Mouse (Mus musculus) E14TG2a.4 (cell line): ENCODE data around the gene Itga2b.

Experiments
- CTCF ChIP-seq: conservative IDR thresholded peaks from 2 replicates; pipeline ENCODE4 v1.5.1; 2014; ENCODE audit warnings: low read length
- NANOG ChIP-seq: IDR thresholded peaks from 2 replicates; pipeline ENCODE4 v1.6.1; 2014; ENCODE audit warnings: borderline replicate concordance, low read length, mixed read lengths
- POU5F1 ChIP-seq: IDR thresholded peaks from 2 replicates; pipeline ENCODE4 v1.6.1; 2014; ENCODE audit warnings: low read length, borderline replicate concordance

DNA sequence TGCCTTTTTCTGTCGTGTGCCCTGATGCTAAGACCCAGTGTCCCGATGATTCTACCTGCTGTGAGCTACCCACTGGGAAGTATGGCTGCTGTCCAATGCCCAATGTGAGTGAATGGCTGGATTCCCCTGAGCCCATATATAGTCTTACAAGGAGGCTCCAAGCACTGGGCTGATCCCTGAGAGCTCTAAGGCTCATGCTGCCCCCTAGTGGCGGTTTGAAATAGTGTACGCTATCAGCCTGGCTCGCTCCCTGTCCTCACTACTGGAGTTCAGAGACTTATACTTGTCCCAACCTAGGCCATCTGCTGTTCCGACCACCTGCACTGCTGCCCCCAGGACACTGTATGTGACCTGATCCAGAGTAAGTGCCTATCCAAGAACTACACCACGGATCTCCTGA, 35.5 kb downstream of the Itga2b start:
- TF ChIP-seq CTCF (peak; percentile 75), NANOG (no peak), POU5F1 (no peak)
